Mouse (Mus musculus): ENCODE data around the gene Mapk1ip1l.

GRCm38 (mm10) chr14:47279058-47279457 lies 19.0 kb upstream of the Mapk1ip1l start:
- TF ChIP-seq POLR2A (IDR thresholded peaks at IDR 0.05; ENCODE audit: low read depth, low read length) (no peak), CTCF (IDR thresholded peaks at IDR 0.05; ENCODE audit: borderline replicate concordance, insufficient read depth, low read length) (no peak)
